Mouse (Mus musculus) adrenal gland, postnatal 14 days (tissue): ENCODE results near the gene Pnmt. TPM values are rescaled to one million over a fixed set of nuclear protein-coding genes. Genes with fewer than 3 reads are reported as not detected.
"Not testable (repeated sequence)": the region's sequence is repeated elsewhere in the genome, so short reads cannot be mapped to it uniquely, and the experiment has no call there.

Experiments used
- DNase-seq: peaks from one replicate; pipeline ENCODE4 v3.0.0; 2021; ENCODE audit warnings: mixed read lengths
- total RNA-seq: library from RNA; stranded (reverse); gene quantifications from 2 replicates; pipeline ENCODE4 v1.2.3, GENCODE M21; 2021

Gene Pnmt
- total RNA-seq, 1 experiment from 2014 or later: 687 TPM

DNA sequence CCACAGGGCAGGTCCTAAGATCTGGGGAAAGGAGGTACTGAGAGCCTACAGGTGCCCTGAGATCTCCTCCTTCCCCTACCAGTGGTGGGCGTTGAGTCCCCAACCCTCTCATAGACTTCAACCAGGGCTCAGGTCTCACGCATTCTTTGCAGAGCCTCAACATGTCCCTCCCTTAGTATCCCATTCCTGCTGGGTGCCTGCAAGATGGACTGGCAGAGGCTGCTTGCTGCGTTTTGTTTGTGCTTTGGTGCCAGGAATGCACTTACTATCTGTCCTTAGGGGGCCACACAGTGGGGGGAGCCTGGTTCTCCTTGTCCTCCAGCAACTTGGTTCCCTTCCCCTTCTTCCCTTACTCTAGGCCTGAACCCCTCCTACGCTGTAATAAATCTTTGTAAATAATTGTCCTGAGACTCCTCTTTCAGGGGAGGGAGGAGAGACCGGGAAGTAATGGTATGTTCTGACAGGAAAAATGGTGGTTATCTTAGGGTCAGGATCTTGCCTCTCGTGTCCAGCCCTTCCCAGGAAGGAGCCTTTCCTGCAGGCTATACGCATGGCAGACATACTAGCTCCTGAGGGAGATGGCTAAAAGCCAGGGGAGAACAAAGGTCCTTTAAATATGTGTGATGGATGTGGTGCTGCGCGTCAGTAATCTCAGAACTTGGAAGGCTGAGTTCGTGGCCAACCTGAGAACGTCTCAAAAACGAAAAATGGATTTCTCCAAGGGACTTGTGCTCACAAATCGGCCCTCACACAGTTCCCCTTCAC lies 28.7 kb upstream of the Pnmt start:
- no peak for DNase-seq

DNA sequence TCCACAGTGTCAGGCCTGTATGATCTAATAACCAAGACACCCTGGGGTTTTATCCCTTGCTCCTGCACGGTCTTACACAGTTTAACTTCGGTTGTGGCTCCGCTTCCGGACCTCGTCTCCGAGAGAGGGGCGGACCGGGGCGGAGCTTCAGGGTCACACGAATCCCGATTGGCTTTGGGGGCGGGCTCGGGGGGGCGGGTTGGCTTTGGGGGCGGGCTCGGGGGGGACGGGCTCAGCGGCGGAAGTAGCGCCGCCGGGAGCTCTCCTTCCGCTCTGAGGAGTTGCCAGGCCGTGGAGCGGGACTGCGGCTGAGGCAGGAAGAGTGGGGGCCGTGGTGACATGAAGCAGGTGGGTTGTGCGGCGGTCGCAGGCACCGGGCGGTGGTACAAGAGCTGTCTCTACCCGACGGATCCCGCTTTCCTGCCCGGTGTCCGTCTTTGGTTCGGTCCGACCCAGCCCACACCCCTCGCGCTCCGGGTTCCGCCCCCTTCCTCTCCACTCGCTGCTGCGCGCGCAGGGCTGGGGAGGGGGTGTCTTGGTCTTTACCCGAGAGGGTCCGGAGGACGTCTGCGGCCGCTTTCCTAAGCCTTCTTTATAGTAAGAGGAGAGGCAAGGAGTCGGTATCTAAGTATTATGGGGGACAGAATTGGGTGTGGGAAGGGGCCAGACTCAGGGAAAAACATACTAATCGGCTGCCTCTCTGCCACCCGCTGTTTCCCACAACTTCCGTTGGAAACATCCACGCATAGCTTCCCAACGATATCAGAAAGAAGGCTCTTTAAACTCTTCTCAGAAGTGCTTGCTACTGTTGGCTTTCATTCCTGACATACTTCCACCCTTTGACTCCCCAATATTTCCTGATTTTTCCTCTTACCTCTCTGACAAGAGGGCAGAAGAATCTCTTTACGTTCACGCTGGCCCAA lies 27.8 kb upstream of the Pnmt start, which contains the start of gene Stard3:
Stard3 (plus strand) TSS at position 208 of the 923 bp plus-strand sequence.
- peak; percentile 96 for DNase-seq

DNA sequence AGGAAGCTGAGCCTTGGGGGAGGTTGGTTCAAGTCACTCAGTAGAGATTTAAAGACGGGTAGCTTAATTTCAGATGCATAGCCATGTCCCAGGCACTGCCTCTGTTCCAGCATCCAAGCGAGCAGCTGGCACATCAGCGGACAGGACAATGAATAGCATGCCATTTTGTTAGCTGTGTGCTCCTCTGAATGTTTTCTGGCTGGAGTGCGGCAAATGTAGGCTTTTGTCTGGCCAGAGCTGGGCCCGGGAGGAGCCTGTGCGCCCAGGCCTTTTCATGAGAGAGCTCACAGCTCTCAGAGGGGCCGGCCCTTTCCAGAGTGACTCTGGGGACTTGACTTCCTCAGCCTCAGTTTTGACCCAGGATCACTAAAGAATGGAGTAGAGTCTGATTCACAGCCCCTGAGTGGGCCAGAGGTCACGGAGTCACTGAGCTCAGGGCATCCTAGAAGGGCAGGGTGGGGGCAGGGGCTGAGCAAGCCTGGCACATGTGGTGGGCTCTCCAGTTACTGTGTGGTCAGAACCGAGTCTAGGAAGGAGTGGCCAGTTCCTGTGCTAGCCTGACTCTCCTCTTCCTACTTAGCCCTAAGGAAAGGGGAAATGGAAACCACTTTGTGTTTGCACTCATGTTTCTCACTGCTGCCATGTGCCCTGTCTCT lies 25.3 kb upstream of the Pnmt start:
- DNase-seq: no peak

DNA sequence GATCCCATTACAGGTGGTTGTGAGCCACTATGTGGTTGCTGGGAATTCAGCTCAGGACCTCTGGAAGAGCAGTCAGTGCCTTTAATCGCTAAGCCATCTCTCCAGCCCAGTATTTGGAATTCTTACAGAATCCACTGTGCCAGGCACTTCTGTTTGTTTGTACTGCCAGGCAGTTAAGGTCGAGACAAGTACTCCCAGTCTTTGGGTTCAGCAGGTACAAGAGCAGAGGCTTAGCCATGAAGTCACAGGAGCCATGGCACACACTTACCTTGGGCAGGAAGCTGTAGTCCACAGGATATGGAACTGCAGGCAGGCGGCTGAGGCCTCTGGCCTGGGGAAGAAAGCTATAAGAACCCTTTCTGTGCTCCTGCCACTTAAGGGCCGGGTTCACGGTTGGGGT lies 22.4 kb upstream of the Pnmt start:
- no peak for DNase-seq

DNA sequence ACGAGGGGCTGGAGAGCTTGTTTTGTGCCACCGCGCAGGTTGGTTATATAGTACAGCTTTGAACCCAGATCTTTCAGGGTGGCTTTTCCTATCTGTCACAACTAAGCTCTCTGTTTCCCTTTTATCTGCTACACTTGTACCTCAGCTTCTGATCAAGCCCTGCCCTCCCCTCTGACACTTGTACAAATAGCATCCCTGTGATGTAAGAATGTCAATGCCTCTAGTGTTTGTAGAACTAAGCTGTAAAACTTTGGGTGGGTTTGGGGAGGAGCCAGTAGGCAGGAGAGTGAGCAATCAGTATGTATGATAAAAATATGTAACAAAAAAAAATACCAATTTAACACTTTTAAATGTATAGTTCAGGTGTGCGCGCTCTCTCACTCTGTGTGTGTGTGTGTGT lies 21.8 kb upstream of the Pnmt start:
- no peak for DNase-seq

DNA sequence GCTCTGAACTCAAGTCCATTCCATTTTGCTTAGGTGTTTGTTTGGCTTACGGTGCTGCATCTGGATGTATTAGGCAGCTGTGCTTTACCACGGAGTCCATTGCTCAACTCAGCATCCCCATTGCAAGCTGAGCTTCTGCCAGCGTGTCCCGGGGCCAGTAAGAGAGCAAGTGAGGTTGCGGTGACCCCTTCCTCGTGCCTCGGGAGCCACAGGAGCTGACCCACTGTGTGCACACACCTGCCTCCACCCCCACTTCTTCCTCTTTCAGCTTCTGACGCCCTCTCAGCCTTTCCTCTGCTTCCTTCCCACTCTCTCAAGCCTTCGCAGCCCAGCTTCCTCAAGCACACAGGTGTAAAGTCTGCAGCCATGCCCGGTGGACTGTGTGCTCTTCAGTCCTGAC lies 20.0 kb upstream of the Pnmt start:
- no peak for DNase-seq

DNA sequence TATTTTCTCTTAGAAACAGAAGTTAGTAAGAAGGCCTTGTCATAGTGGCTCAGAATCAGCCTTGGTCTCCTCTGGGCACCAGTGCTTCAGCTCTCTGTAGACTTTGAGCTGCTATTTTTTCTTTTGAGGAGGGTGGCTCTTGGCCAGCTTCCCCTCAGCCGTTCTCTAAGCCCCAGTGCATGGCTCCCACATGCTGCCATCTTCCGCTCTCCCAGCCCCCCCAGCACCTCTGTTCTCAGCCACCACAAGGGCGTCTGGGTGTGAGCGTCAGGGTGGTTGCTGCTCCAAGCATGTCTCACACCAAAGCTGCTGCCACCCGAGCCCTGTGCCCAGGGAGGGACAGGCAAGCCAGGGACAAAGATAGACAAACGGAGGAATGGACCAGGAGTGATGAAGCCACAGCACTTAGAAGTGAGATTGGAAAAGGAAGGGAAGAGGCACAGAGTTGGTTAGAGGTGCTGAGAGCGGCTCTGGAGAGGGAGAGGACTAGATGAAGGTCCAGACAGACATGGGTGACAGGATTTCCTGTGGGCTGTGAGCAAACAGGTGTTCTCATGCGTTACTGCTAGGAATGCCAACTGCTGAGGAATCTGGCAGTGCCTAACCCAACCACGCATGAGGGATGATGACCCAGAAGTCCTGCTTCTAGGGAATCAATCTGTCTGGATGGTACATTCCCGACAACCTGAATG lies 18.9 kb upstream of the Pnmt start:
- no peak for DNase-seq

DNA sequence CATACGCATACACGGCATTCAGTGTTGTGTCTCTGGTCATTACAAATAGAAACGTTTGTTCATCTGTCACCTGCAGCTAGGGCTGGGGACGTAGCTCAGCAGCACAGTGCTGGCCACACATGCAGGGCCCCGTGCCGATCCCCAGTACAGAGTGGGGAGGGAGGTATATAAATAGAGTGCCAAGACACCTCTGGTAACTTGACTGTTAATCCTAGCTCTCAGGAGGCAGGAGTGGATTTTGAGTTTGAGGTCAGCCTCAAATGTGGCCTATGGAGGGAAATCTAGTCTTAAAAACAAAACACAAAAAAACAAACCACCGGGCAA lies 18.4 kb upstream of the Pnmt start:
- DNase-seq: no peak

DNA sequence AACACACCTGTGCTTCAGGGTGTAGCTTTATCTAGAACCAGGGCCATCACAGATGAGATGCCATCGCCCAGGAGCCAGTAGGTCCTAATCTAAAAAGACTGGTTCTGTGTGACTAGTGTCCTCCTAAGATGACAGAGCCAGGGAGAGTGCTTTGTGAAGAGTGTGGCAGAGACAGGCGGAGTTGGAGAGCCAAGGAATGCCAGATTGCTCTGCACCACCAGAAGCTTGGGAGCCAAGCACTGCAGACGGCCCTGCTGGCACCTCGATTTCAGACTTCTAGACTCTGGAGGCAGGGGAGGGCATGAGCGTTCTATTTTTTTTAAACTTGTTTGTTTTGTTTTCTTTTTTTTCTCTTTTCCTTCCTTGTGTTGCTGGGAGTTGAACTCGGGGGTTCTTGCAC lies 16.9 kb upstream of the Pnmt start:
- DNase-seq: no peak

DNA sequence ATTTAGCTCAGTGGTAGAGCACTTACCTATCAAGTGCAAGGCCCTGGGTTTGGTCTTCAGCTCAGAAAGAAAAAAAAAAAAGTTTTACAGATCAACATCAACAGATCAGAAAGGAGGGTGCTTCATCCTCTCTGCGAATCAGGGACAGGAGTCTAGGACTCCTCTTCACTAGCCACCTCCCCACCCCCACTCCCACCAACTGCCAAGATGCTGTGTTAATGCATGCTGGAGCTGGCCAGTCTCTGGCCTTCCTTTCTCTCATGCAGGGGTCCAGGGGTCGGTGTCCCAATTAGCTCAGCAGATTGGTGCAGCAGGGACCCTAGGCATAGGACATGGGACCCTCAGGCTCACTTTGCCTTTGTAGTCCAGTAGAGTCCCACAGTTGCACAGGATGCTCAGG lies 15.7 kb upstream of the Pnmt start:
- no peak for DNase-seq

DNA sequence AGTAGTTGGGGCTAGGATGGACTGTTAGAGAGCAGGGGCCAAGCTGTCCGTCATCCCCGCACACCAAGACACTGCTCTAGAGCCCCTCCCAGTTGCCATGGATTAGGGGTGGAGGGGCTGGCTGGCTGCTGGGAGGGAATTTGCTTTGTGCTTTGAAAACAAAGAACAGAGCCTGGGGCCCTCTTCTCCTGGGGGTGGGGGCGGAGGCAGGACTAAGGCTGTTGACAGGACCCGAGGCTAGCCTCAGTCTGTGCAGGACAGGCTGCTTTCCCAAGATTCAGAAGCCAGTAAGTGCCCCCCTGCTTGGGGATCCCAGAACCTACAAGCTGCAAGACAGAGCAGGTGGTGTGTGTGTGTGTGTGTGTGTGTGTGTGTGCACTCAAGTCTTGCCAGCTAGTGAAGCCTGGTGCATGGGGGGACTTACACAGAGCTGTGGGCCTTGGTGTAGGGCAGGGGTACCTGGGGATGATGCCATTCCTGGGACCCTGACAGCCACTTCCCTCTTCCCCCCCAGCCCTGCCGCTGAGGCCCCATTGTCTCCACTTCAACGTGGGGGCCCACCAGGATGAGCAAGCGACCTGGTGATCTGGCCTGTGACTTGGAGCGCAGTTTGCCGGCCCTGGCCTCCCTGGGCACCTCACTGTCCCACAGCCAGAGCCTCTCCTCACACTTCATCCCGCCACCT lies 14.6 kb upstream of the Pnmt start:
- no peak for DNase-seq

DNA sequence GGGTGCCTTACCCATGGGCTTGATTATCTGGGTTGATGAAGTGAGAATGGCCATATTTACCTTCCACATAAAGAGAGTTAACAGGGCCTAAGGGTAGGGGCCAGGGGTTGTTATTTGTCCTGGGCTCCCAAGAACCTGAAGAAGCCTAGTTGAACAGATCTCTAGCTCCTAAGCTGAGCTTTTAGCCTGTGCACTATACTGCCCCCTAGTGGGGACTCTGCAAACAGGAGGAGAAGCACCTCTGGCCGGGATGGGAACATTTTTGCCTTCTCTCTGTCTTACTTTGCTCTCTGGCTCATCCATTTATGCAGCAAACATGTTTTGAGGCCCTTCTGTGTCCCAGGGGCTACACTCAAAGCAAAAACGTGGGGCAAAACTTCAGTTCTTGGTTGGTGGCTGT lies 13.8 kb upstream of the Pnmt start:
- DNase-seq: peak; percentile 82

DNA sequence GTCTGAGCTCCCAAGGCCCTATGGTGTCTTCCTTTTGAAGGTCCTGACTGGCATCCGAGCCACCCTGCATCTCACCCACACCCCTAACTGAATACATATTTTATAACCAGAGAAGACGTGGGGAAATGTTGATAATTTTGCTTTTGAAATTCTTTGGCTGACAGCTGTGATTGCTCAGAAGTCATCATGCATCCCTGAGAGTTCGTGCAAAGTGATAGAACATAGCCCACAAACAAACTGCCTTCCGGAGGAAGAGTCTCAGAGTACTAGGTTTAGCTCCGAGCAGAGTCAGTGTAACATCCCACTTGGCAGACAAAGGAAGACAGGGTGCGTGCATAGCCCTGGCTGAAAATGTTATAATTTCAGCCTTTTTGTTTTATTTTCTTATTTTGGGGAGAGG lies 13.0 kb upstream of the Pnmt start:
- DNase-seq: no peak

DNA sequence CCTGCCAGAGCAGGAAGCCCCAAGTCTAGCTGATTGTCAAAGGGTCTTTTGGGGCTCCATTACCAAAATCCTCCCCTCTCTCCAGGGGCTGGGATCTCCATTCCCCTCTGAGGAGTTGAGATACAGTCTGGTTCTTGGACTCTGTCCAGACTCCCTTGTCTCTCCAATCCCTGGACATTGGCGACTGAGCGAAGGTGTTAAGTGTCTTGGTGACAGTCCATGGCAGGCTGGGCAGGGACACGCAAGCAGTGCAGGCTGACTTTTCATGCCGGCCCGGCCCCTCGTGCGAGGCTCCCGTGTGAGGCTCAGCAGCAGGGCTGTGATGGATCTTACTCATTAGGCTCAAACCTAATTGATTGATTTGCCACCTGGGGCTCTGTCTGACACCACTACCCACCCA lies 12.0 kb upstream of the Pnmt start:
- DNase-seq: no peak

DNA sequence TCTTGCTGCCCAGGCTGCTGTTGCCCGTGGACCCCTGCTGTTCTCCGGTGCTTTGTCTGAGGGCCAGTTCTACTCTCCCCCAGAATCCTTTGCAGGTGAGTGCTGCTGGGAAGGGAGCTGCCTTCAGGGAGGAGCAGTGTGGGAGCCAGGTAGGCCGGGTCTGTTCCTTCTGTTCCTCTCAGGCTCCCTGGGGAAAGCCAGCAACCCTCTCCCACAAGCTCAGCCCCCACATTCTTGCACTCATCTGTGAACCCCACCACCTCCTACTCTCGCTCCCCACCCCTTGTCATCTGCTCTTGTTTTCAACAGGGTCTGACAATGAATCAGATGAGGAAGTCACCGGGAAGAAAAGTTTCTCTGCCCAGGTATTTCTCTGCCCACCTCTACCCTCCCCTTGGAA lies 9.5 kb upstream of the Pnmt start:
- no peak for DNase-seq

DNA sequence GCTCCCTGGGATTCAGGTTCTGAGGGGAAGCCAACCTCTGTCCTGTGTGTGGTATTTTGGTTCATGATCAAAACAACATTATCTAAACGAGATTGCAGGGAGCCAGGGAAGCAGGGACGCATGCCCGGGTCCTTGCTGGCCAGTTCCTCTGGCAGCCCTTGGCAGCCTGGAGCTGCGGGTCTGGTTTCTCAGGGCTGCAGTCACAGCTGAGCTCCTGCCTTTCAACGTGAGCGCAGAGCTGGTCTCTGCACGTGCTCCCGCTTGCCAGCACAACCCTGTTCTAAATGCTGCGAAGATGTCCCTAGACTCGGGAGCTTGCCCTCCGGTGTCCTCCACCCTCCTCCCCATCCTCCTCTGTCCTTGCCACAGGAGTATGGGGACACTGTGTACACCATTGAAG lies 8.5 kb upstream of the Pnmt start:
- no peak for DNase-seq

DNA sequence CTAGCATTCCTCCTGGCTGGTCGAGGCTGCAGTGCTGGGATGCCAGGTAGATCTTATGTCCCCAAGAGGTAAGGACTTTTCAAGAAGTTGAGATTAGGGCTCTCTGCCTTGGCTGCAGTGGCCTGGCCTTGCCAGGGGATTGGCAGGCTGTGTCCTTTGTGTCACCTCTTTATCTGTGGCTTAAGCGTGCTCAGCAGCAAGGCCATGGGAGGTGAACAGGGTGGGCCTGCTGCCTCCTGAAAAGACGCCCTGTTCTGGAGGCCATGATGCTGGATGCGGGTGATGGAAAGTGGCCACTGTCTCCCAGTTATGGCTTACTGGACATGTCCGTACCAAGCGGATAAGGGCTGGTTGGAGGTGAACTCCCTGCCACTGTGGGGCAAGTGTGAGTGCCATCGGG lies 6.9 kb upstream of the Pnmt start:
- DNase-seq: no peak

DNA sequence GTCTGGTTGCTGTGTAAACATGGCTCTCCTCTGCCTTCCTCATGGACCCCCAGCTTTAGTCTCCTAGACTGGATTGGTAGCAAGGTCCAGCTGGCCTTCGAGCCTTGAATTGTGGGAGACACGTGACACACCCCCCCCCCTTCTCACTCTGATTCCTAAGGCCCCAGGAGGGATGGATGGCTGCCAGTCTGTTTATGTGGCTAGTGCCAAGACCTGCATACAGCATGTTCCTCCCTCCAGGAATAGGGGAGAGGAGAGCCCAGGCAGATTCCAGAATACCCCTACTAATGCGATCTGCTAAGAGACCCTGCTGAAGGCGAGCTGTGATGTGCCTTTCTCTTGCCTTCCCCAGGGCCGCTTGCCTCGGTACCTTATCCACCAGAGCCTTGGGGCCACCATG lies 6.1 kb upstream of the Pnmt start:
- no peak for DNase-seq

DNA sequence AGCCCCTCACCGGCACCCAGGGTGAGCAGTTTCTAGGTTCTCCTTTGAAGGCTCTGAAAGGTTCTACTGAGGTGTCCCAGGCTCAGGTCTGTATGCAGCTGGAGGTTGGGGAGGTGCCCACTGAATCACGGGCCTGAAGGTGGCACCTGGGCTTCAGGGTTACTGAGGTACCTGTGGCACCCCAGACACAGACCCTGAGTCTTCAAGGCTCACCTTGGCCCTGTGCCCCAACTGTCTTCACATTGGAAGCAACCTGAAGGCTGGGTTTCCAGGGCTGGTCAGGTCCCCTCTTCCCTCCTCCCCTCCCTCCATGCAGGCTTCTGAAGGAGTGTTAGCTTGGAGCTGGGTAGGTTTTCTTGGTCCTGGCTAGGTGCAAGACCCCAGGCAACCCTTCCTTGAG lies 4.6 kb upstream of the Pnmt start:
- DNase-seq: no peak

DNA sequence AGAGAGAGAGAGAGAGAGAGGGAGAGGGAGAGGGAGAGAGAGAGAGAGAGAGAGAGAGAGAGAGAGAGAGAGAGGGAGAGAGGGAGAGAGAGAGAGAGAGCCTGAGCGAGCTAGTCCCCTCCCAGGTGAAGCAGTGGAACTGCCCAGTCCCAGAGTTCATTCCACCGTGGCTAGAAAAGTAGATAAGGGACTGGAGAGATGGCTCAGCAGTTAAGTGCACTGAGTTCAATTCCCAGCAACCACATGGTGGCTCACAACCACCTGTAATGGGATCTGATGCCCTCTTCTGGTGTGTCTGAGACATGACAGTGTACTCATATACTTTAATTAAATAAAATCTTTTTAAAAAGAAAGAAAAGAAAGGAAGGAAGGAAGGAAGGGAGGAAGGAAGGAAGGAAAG lies 3.8 kb upstream of the Pnmt start:
- not testable (repeated sequence) for DNase-seq

DNA sequence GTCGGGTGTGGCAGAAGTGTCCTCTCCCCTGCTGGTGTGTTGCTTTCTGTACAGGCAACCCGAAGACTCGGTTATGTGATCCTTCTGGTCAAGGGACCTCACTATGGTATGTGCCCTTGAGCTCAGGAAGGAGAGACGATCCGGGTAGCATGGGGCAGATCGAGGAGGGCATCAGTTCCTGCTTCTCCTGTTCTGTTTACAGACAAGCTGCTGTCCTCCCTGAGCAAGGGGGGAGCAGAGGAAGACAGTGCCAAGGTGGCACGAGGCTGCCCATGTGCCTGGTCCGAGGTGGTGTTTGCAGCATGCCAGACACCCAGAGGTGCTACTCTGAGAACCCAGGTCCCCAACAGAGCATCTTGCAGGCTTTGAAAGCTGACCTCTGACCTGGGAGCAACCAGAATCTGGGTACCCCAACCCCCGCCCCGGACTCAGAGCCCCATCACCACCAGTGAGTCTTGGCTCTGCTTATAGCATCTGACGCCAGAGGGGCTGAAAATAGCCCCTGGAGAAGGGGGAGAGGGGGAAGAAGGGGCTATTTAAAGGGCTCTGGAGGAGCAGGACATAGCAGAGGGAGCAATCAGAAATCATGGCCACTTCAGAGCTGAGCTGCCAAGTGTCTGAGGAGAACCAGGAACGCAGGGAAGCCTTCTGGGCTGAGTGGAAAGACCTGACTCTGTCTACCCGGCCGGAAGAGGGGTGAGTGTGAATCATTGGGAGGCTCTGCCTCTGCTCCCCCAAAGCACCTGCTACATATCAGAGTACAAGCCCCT lies 2.8 kb upstream of the Pnmt start, which contains the start of gene Tcap:
Tcap (plus strand) TSS at position 551 of the 770 bp plus-strand sequence.
- no peak for DNase-seq
